Mouse (Mus musculus) liver, embryonic 15.5 days (tissue): Measurements from ENCODE around the gene Gm17334. TPM values are rescaled to one million over a fixed set of nuclear protein-coding genes. Genes with fewer than 3 reads are reported as not detected.

Experiments
- ATAC-seq: fragments of 200-750 bp; cut with Nextera tagmentation; 2 replicates; pipeline ENCODE4 v1.8.0; 2017; ENCODE audit warnings: moderate number of reproducible peaks, mild to moderate bottlenecking, moderate library complexity; ENCODE audit not compliant: insufficient read depth
- H3K27ac ChIP-seq: fragments of 300-500 bp; sonication (generic); replicated peaks from 2 replicates; pipeline ENCODE4 v1.5.1; 2015; ENCODE audit warnings: mild to moderate bottlenecking, inconsistent platforms
- H3K27me3 ChIP-seq: fragments of 300-500 bp; sonication (generic); 2 replicates; pipeline ENCODE4 v1.6.1; 2015; ENCODE audit warnings: mild to moderate bottlenecking, inconsistent platforms
- H3K36me3 ChIP-seq: fragments of 300-500 bp; sonication (generic); replicated peaks from 2 replicates; pipeline ENCODE4 v1.6.1; 2015; ENCODE audit warnings: moderate library complexity, mild to moderate bottlenecking, inconsistent platforms
- H3K4me1 ChIP-seq: fragments of 300-500 bp; sonication (generic); replicated peaks from 2 replicates; pipeline ENCODE4 v1.6.1; 2015; ENCODE audit warnings: inconsistent platforms
- H3K4me2 ChIP-seq: fragments of 300-500 bp; sonication (generic); 2 replicates; pipeline ENCODE4 v1.6.1; 2015; ENCODE audit warnings: moderate library complexity, mild to moderate bottlenecking, inconsistent platforms
- H3K4me3 ChIP-seq: fragments of 300-500 bp; sonication (generic); replicated peaks from 2 replicates; pipeline ENCODE4 v1.5.1; 2015; ENCODE audit warnings: mild to moderate bottlenecking, inconsistent platforms
- H3K9ac ChIP-seq: fragments of 300-500 bp; sonication (generic); 2 replicates; pipeline ENCODE4 v1.6.1; 2015; ENCODE audit warnings: moderate library complexity, mild to moderate bottlenecking, inconsistent platforms
- H3K9me3 ChIP-seq: fragments of 300-500 bp; sonication (generic); replicated peaks from 2 replicates; pipeline ENCODE4 v1.6.1; 2016; ENCODE audit warnings: inconsistent platforms
- WGBS: fragments of 180-500 bp; shearing (Covaris S2); methylation state at CpG from one replicate; pipeline ENCODE4 v1.1.7; 2015; ENCODE audit warnings: mixed read lengths; ENCODE audit not compliant: insufficient replicate concordance; 5-methylcytosine and 5-hydroxymethylcytosine counted together
- polyA plus RNA-seq: library from polyadenylated mRNA; unstranded; fragments of >200 nt; fragmentation: Nextera tagmentation; extraction: Ambion mirVana; gene quantifications from 2 replicates; pipeline ENCODE4 v1.2.1, GENCODE M21; 2015

Gm17334 gene
- polyA plus RNA-seq = 0.16 TPM in 1 of 2 replicates, not detected in the other

- Histone ChIP-seq H3K27ac (no peak within 1 kb of the TSS), H3K4me3 (no peak within 1 kb of the TSS), H3K4me2 (0 out of 2 replicates have a peak within 1 kb of the TSS, but pooled peaks have one; percentile 80), H3K27me3 (peaks cover 38% of the 10 kb centered on the region), H3K36me3 (peaks cover 43% of the 10 kb centered on the region), H3K9ac (no peak within 1 kb of the TSS), H3K4me1 (peaks cover 34% of the 10 kb centered on the region), H3K9me3 (no peaks in the 10 kb centered on the region)
- WGBS = 57% methylated on average over 5 of the region's 5 CpGs
- ATAC-seq = no peak
These were observed at the start of gene Gm17334 for GRCm38 (mm10) chr11:53773087-53773486. TSS of gene Gm17334 (minus strand) at chr11:53773187.

GRCm38 (mm10) chr11:53821945-53822338 is 49.0 kb upstream of the Gm17334 start:
- Histone ChIP-seq H3K4me3 (no peak overlapping the region), H3K4me1 (no peaks in the 10 kb centered on the region), H3K27ac (no peak overlapping the region), H3K9ac (no peak overlapping the region), H3K27me3 (no peaks in the 10 kb centered on the region), H3K9me3 (no peaks in the 10 kb centered on the region), H3K4me2 (no peak overlapping the region), H3K36me3 (no peaks in the 10 kb centered on the region)
- ATAC-seq = no peak
- WGBS = 76% methylated on average over 3 of the region's 3 CpGs

GRCm38 (mm10) chr11:53821230-53821944 is 48.4 kb upstream of the Gm17334 start:
- H3K4me1 ChIP-seq = no peaks in the 10 kb centered on the region
- H3K27me3 ChIP-seq = no peaks in the 10 kb centered on the region
- H3K36me3 ChIP-seq = no peaks in the 10 kb centered on the region
- WGBS = 70% methylated on average over 11 of the region's 11 CpGs
- no peaks in the 10 kb centered on the region for H3K9me3 ChIP-seq
- no peak overlapping the region for H3K9ac ChIP-seq
- H3K4me3 ChIP-seq = no peak overlapping the region
- H3K27ac ChIP-seq = no peak overlapping the region
- no peak overlapping the region for H3K4me2 ChIP-seq
- ATAC-seq = no peak

GRCm38 (mm10) chr11:53820516-53821170 is 47.7 kb upstream of the Gm17334 start:
- no peak for ATAC-seq

GRCm38 (mm10) chr11:53819511-53819910 is 46.5 kb upstream of the Gm17334 start:
- Histone ChIP-seq H3K36me3 (no peaks in the 10 kb centered on the region), H3K4me3 (no peak overlapping the region), H3K4me2 (no peak overlapping the region), H3K27ac (no peak overlapping the region), H3K27me3 (no peaks in the 10 kb centered on the region), H3K9ac (no peak overlapping the region), H3K9me3 (no peaks in the 10 kb centered on the region), H3K4me1 (no peaks in the 10 kb centered on the region)
- ATAC-seq = no peak
- WGBS = 73% methylated on average over 6 of the region's 6 CpGs

More at GRCm38 (mm10) chr11:53820516-53821170, 47.7 kb upstream of the Gm17334 start:
- no peaks in the 10 kb centered on the region for H3K27me3 ChIP-seq
- no peaks in the 10 kb centered on the region for H3K36me3 ChIP-seq
- H3K9ac ChIP-seq = no peak overlapping the region
- H3K9me3 ChIP-seq = no peaks in the 10 kb centered on the region
- H3K4me2 ChIP-seq = no peak overlapping the region
- H3K4me3 ChIP-seq = no peak overlapping the region
- 40% methylated on average over 13 of the region's 13 CpGs for WGBS
- H3K27ac ChIP-seq = no peak overlapping the region
- H3K4me1 ChIP-seq = no peaks in the 10 kb centered on the region

- WGBS = 48% methylated on average over 6 of the region's 6 CpGs
- H3K36me3 ChIP-seq = no peaks in the 10 kb centered on the region
- H3K9me3 ChIP-seq = no peaks in the 10 kb centered on the region
- no peak for ATAC-seq
- H3K9ac ChIP-seq = no peak overlapping the region
- H3K27ac ChIP-seq = no peak overlapping the region
- no peaks in the 10 kb centered on the region for H3K27me3 ChIP-seq
- no peak overlapping the region for H3K4me3 ChIP-seq
- H3K4me2 ChIP-seq = no peak overlapping the region
- no peaks in the 10 kb centered on the region for H3K4me1 ChIP-seq
These were observed 45.8 kb upstream of the Gm17334 start for GRCm38 (mm10) chr11:53818794-53819193.

- no peaks in the 10 kb centered on the region for H3K9me3 ChIP-seq
- H3K9ac ChIP-seq = no peak overlapping the region
- no peak overlapping the region for H3K27ac ChIP-seq
- no peak overlapping the region for H3K4me2 ChIP-seq
- no peaks in the 10 kb centered on the region for H3K27me3 ChIP-seq
- 71% methylated on average over 5 of the region's 5 CpGs for WGBS
- H3K36me3 ChIP-seq = no peaks in the 10 kb centered on the region
- no peak overlapping the region for H3K4me3 ChIP-seq
- ATAC-seq = no peak
- no peaks in the 10 kb centered on the region for H3K4me1 ChIP-seq
These were observed 43.9 kb upstream of the Gm17334 start for GRCm38 (mm10) chr11:53816841-53817375.

GRCm38 (mm10) chr11:53814810-53815209 is 41.8 kb upstream of the Gm17334 start:
- no peak for ATAC-seq
- Histone ChIP-seq H3K27me3 (no peaks in the 10 kb centered on the region), H3K27ac (no peak overlapping the region), H3K4me2 (no peak overlapping the region), H3K9ac (no peak overlapping the region), H3K4me3 (no peak overlapping the region), H3K4me1 (no peaks in the 10 kb centered on the region; the same call in 1 of the 2 replicates), H3K36me3 (no peaks in the 10 kb centered on the region), H3K9me3 (no peaks in the 10 kb centered on the region)
- 42% methylated on average over 3 of the region's 3 CpGs for WGBS

- Histone ChIP-seq H3K4me3 (no peak overlapping the region), H3K4me1 (peaks cover 3% of the 10 kb centered on the region; the same call in 1 of the 2 replicates), H3K27me3 (no peaks in the 10 kb centered on the region), H3K9ac (no peak overlapping the region), H3K36me3 (no peaks in the 10 kb centered on the region), H3K4me2 (no peak overlapping the region), H3K27ac (no peak overlapping the region), H3K9me3 (no peaks in the 10 kb centered on the region)
- ATAC-seq = no peak
- 75% methylated on average over 16 of the region's 16 CpGs for WGBS
These were observed 40.2 kb upstream of the Gm17334 start for GRCm38 (mm10) chr11:53813001-53813868.

GRCm38 (mm10) chr11:53811312-53811711 is 38.3 kb upstream of the Gm17334 start:
- ATAC-seq = no peak
- 52% methylated on average over 3 of the region's 3 CpGs for WGBS
- no peaks in the 10 kb centered on the region for H3K36me3 ChIP-seq

More at GRCm38 (mm10) chr11:53811312-53811711, 38.3 kb upstream of the Gm17334 start:
- Histone ChIP-seq H3K9me3 (no peaks in the 10 kb centered on the region), H3K4me3 (no peak overlapping the region), H3K4me2 (no peak overlapping the region), H3K27me3 (no peaks in the 10 kb centered on the region), H3K4me1 (peaks cover 4% of the 10 kb centered on the region; the same call in 1 of the 2 replicates), H3K9ac (no peak overlapping the region), H3K27ac (no peak overlapping the region)
